ENCODE assay signal across 9 mouse cellular contexts in genomic region chr1:74855156-74855555, GRCm38 (mm10). TPM values are rescaled to one million over a fixed set of nuclear protein-coding genes. Genes with fewer than 3 reads are reported as not detected.
DNase-seq lines count a peak whose midpoint lies in the region; ATAC-seq lines count a peak whose summit lies in the region.
"Had no signal": no experiment of that assay in that cellular context is flagged by ENCODE, and none has a peak within 500 bp of the region (broad histone marks: within the 10 kb centered on the region; RNA-seq: fewer than 3 reads in every experiment).

No protein-coding gene starts in this region.

- H3K27me3 ChIP-seq in kidney, embryonic 15.5 days, result peaks cover 98% of the 10 kb centered on the region
- H3K27me3 ChIP-seq in forebrain, embryonic 12.5 days, result peaks cover 88% of the 10 kb centered on the region
- H3K27me3 ChIP-seq in limb, embryonic 15.5 days, result peaks cover 98% of the 10 kb centered on the region

- H3K9ac ChIP-seq in kidney, embryonic 15.5 days, result peak overlapping the region; percentile 27; the same call in 1 of the 2 replicates
- peak overlapping the region; percentile 84 for H3K9ac ChIP-seq in forebrain, embryonic 12.5 days
- peak overlapping the region; percentile 44 for H3K9ac ChIP-seq in limb, embryonic 15.5 days

- H3K4me2 ChIP-seq in kidney, embryonic 15.5 days, result peak overlapping the region; percentile 94
- peak overlapping the region; percentile 94 for H3K4me2 ChIP-seq in forebrain, embryonic 12.5 days
- peak overlapping the region; percentile 100 for H3K4me2 ChIP-seq in limb, embryonic 15.5 days

- no peak for DNase-seq in kidney, postnatal 10 days
- DNase-seq in T-cell, adult 2 months (ENCODE audit: low spot score), result peak; percentile 1
- DNase-seq in testis, postnatal 10 days (ENCODE audit: low spot score), result peak; percentile 49
- no peak for DNase-seq in adrenal gland, adult 2 months
- no peak for DNase-seq in thymus, postnatal 36 days

- no peaks in the 10 kb centered on the region for H3K36me3 ChIP-seq in kidney, embryonic 15.5 days
- no peaks in the 10 kb centered on the region for H3K36me3 ChIP-seq in forebrain, embryonic 12.5 days (replicated peaks)
- H3K36me3 ChIP-seq in limb, embryonic 15.5 days, result no peaks in the 10 kb centered on the region

- WGBS in kidney, embryonic 15.5 days, result under 1% methylated on average over 48 of the region's 48 CpGs
- WGBS in forebrain, embryonic 12.5 days, result 0% methylated on average over 44 of the region's 48 CpGs
- 2% methylated on average over 47 of the region's 48 CpGs for WGBS in limb, embryonic 15.5 days

- no peak for ATAC-seq in kidney, embryonic 15.5 days (replicated peaks; ENCODE audit: low FRiP score)
- ATAC-seq in forebrain, embryonic 12.5 days (ENCODE audit: low FRiP score), result 0 out of 2 replicates have a peak, but pooled peaks have one; percentile 2
- ATAC-seq in limb, embryonic 15.5 days (ENCODE audit: insufficient number of reproducible peaks, low FRiP score, low TSS enrichment, low read depth), result no peak

- H3K4me1 ChIP-seq in kidney, embryonic 15.5 days, result peaks cover 41% of the 10 kb centered on the region
- peaks cover 75% of the 10 kb centered on the region for H3K4me1 ChIP-seq in forebrain, embryonic 12.5 days
- H3K4me1 ChIP-seq in limb, embryonic 15.5 days, result peaks cover 37% of the 10 kb centered on the region

- H3K4me3 ChIP-seq in kidney, embryonic 15.5 days (replicated peaks), result peak overlapping the region; percentile 56
- H3K4me3 ChIP-seq in forebrain, embryonic 12.5 days (replicated peaks), result peak overlapping the region; percentile 65
- H3K4me3 ChIP-seq in limb, embryonic 15.5 days, result peak overlapping the region; percentile 65

- H3K9me3 ChIP-seq in kidney, embryonic 15.5 days (replicated peaks), result no peaks in the 10 kb centered on the region
- no peaks in the 10 kb centered on the region for H3K9me3 ChIP-seq in forebrain, embryonic 12.5 days
- no peaks in the 10 kb centered on the region for H3K9me3 ChIP-seq in limb, embryonic 15.5 days

- H3K27ac ChIP-seq in kidney, embryonic 15.5 days, result no peak overlapping the region
- peak overlapping the region; percentile 72 for H3K27ac ChIP-seq in forebrain, embryonic 12.5 days
- no peak overlapping the region for H3K27ac ChIP-seq in limb, embryonic 15.5 days

RNA-seq across cellular contexts. Expression of gene Cdk5r2, which starts 0.4 kb away (rescaled TPM):
- 0.05 TPM in 1 of 2 replicates, not detected in the other for polyA plus RNA-seq in kidney, embryonic 15.5 days (2015; fragmentation: Nextera tagmentation; extraction: Ambion mirVana)
- 2.0 TPM in 2 replicates for polyA plus RNA-seq in forebrain, embryonic 12.5 days (2016; fragmentation: Nextera tagmentation; extraction: Ambion mirVana)
- polyA plus RNA-seq in limb, embryonic 15.5 days (2015; fragmentation: Nextera tagmentation; extraction: Ambion mirVana), result not detected in 2 replicates
- 1 to 10 TPM; 3.1 to 4.6 TPM for total RNA-seq in adrenal gland, adult 2 months (2021)
- polyA plus RNA-seq in adrenal gland, adult 2 months (2012; rRNA removed), result 8.7 and 11.6 TPM in 2 replicates

RNA-seq across cellular contexts. Expression of gene Fev, which starts 30.1 kb away (rescaled TPM):
- 0.53 and 0.67 TPM in 2 replicates for polyA plus RNA-seq in kidney, embryonic 15.5 days (2015; fragmentation: Nextera tagmentation; extraction: Ambion mirVana)
- not detected in 2 replicates for polyA plus RNA-seq in forebrain, embryonic 12.5 days (2016; fragmentation: Nextera tagmentation; extraction: Ambion mirVana)
- 0.17 TPM in 1 of 2 replicates, not detected in the other for polyA plus RNA-seq in limb, embryonic 15.5 days (2015; fragmentation: Nextera tagmentation; extraction: Ambion mirVana)
- total RNA-seq in adrenal gland, adult 2 months (2021), result 1 to 10 TPM; 1.3 to 2.0 TPM
- 1.8 and 3.1 TPM in 2 replicates for polyA plus RNA-seq in adrenal gland, adult 2 months (2012; rRNA removed)
- total RNA-seq: left cerebral cortex, postnatal 10 days had no signal

RNA-seq across cellular contexts. Expression of gene Cryba2, which starts 37.8 kb away (rescaled TPM):
- not detected in 2 replicates for polyA plus RNA-seq in kidney, embryonic 15.5 days (2015; fragmentation: Nextera tagmentation; extraction: Ambion mirVana)
- not detected in 2 replicates for polyA plus RNA-seq in forebrain, embryonic 12.5 days (2016; fragmentation: Nextera tagmentation; extraction: Ambion mirVana)
- 0.28 TPM in 1 of 2 replicates, not detected in the other for polyA plus RNA-seq in limb, embryonic 15.5 days (2015; fragmentation: Nextera tagmentation; extraction: Ambion mirVana)
- total RNA-seq in adrenal gland, adult 2 months (2021), result 1 to 10 TPM in 1 of 2 experiments, under 1 TPM in 1; 0.52 to 1.8 TPM
- 0.55 and 0.85 TPM in 2 replicates for polyA plus RNA-seq in adrenal gland, adult 2 months (2012; rRNA removed)
- total RNA-seq: left cerebral cortex, postnatal 10 days had no signal

Comparison
In these comparisons a context has a peak if more than half of its experiments do, and no peak if none do; other contexts are left out.
1. H3K9ac ChIP-seq: peak in every context shown above with its lines; median percentile 84 in forebrain, embryonic 12.5 days; 44 in limb, embryonic 15.5 days; 27 in kidney, embryonic 15.5 days.
2. DNase-seq: peak in T-cell, adult 2 months (single experiment) and testis, postnatal 10 days (single experiment); none in kidney, postnatal 10 days (single experiment), adrenal gland, adult 2 months (single experiment) and thymus, postnatal 36 days (0 of 2).
3. Peak in every context shown above with its lines, with median percentiles within 50 percentile points of each other: H3K4me2 ChIP-seq and H3K4me3 ChIP-seq.